Mouse (Mus musculus): ENCODE measurements around the gene Ep300. TPM values are rescaled to one million over a fixed set of nuclear protein-coding genes. Genes with fewer than 3 reads are reported as not detected.
A peak's percentile ranks its signal among the peaks of the same experiment; 100 is the strongest.
"Not testable (repeated sequence)": the region's sequence is repeated elsewhere in the genome, so short reads cannot be mapped to it uniquely, and the experiment has no call there.

Gene Ep300
- total and polyA plus RNA-seq, 3 experiments = 26.4 to 232 (median 34.3) TPM

DNA sequence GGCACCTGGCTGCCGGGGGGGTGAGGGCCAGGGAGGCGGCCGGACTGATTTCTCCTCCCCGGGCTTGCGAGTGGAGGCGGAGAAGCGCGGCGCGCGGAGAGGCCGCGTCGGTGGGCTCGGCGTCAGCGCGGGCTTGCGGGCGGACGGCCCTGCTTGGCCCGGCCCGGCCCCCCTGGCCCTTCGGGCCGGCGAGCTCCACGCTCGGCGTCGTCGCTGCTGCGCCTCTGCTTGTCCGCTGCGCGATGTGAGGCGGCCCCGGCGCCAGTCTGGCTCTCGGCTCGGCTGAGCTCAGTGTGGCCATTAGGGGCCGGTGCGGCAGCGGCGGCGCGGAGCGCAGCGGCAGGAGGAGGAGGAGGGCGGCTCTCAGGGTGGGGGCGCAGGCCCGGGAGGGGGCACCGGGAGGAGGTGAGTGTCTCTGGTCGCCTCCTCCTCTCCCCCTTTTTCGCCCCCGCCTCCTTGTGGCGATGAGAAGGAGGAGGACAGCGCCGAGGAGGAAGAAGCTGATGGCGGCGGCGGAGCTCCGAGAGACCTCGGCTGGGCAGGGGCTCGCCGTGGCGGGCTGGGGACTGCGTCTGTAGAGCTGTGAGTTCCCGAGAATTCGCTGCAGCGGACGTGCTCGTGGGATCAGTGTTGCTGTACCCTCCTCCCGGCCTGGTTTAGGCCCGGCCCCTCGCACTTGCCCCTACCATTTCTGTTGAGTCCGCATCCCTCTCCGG, 753 bp downstream of the Ep300 start:
- TF ChIP-seq POLR2AphosphoS5 (IDR thresholded peaks at IDR 0.05; ENCODE audit: insufficient replicate concordance, low read depth, low read length) (no peak), TAL1 (conservative IDR thresholded peaks at IDR 0.05; ENCODE audit: low read depth, low read length) (no peak), GATA2 (IDR thresholded peaks at IDR 0.05; ENCODE audit: borderline replicate concordance, low read depth, low read length) (no peak), GATA1 (IDR thresholded peaks at IDR 0.05; ENCODE audit: borderline replicate concordance, low read length) (no peak), CTCF (IDR thresholded peaks at IDR 0.05; ENCODE audit: low read depth, low read length) (no peak)
- DNase-seq (ENCODE audit: low spot score) (peak; percentile 79), ATAC-seq (ENCODE audit: extremely low read depth, insufficient number of reproducible peaks, low FRiP score, poor library complexity, severe bottlenecking) (peak; percentile 50)
- H3K36me3 ChIP-seq (replicated peaks) = peaks cover 19% of the 10 kb centered on the region
- no peaks in the 10 kb centered on the region for H3K27me3 ChIP-seq (ENCODE audit: insufficient read depth, low read length)
- peak overlapping the region; percentile 86 for H3K4me3 ChIP-seq (ENCODE audit: low read depth, low read length)
- H3K9me3 ChIP-seq (replicated peaks) = no peaks in the 10 kb centered on the region
- H3K4me1 ChIP-seq (ENCODE audit: insufficient read depth, low read depth, low read length) = peaks cover 22% of the 10 kb centered on the region

DNA sequence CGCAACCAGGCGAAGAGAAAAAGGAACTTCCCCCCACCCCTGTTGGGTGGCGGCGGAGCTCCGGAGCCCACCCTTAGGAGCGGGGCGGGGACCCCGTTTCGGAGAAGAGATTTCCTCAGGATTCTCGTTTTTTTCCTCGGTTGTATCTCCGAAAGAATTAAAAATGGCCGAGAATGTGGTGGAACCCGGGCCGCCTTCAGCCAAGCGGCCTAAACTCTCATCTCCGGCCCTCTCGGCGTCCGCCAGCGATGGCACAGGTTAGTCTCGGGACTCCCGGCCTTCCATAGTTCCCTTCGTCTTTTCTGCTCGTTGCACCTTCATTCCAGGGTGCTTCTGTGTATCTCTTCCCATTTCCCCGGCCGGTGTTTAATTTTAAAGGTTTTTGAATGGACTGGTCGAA, 1.3 kb downstream of the Ep300 start:
- H3K4me1 ChIP-seq (ENCODE audit: insufficient read depth, low read depth, low read length) = peaks cover 25% of the 10 kb centered on the region
- TF ChIP-seq GATA1 (IDR thresholded peaks at IDR 0.05; ENCODE audit: borderline replicate concordance, low read length) (no peak), TAL1 (conservative IDR thresholded peaks at IDR 0.05; ENCODE audit: low read depth, low read length) (no peak), POLR2AphosphoS5 (IDR thresholded peaks at IDR 0.05; ENCODE audit: insufficient replicate concordance, low read depth, low read length) (no peak), GATA2 (IDR thresholded peaks at IDR 0.05; ENCODE audit: borderline replicate concordance, low read depth, low read length) (no peak), CTCF (IDR thresholded peaks at IDR 0.05; ENCODE audit: low read depth, low read length) (no peak)
- peaks cover 21% of the 10 kb centered on the region for H3K36me3 ChIP-seq (replicated peaks)
- no peaks in the 10 kb centered on the region for H3K9me3 ChIP-seq (replicated peaks)
- H3K4me3 ChIP-seq (ENCODE audit: low read depth, low read length) = peak overlapping the region; percentile 86
- ATAC-seq (ENCODE audit: extremely low read depth, insufficient number of reproducible peaks, low FRiP score, poor library complexity, severe bottlenecking) (no peak), DNase-seq (ENCODE audit: low spot score) (no peak)
- H3K27me3 ChIP-seq (ENCODE audit: insufficient read depth, low read length) = no peaks in the 10 kb centered on the region

DNA sequence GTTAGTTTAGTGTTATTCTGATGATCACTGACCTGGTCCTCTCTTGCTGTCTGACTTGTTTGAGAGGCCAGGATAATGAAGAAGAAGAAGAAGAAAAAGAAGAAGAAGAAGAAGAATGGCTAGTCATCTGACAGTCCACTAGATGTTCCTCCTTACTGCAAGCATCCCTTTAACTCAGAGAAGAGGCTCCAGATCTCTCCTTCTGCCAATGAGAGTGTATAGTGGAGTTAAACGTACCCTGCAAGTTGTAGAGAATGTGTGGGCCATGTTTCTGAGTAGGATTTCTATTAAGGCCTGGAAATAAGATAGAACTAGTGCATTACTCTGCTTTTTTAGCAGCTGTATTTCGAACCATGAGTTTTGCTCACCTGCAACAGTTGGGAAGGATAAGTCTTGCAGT, 2.5 kb downstream of the Ep300 start:
- peaks cover 24% of the 10 kb centered on the region for H3K36me3 ChIP-seq (replicated peaks)
- no peaks in the 10 kb centered on the region for H3K9me3 ChIP-seq (replicated peaks)
- H3K4me3 ChIP-seq (ENCODE audit: low read depth, low read length) = peak overlapping the region; percentile 86
- H3K4me1 ChIP-seq (ENCODE audit: insufficient read depth, low read depth, low read length) = peaks cover 25% of the 10 kb centered on the region
- ATAC-seq (ENCODE audit: extremely low read depth, insufficient number of reproducible peaks, low FRiP score, poor library complexity, severe bottlenecking) (no peak), DNase-seq (ENCODE audit: low spot score) (no peak)
- H3K27me3 ChIP-seq (ENCODE audit: insufficient read depth, low read length) = no peaks in the 10 kb centered on the region
- TF ChIP-seq TAL1 (conservative IDR thresholded peaks at IDR 0.05; ENCODE audit: low read depth, low read length) (no peak), CTCF (IDR thresholded peaks at IDR 0.05; ENCODE audit: low read depth, low read length) (no peak)

DNA sequence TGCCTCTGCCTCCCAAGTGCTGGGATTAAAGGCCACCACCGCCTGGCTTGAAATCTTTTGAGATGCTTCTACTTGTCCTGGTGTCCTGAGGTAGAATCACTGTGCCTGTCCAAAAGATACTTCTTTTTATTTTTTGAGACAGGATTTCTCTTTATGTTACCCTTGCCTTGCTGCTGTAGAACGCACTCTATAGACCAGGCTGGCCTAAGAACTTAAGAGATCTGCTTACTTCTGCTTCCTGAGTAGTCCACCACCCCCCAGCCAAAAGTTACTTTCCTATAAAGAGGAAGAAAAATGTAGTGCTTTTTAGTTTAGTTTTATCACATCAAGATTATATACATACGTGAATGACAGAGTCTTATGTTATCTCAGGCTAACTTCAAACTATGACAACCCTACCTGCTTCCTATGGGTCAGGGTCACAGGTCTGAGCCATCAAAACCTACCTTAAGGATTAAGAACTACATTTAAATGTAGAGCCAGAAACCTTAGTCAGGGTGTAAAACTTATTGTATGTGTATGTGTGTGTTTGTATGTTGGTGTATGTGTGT, 9.1 kb downstream of the Ep300 start:
- Histone ChIP-seq H3K4me1 (ENCODE audit: insufficient read depth, low read depth, low read length) (peaks cover 17% of the 10 kb centered on the region; the same call in 1 of the 2 replicates), H3K36me3 (replicated peaks) (peaks cover 57% of the 10 kb centered on the region), H3K27me3 (ENCODE audit: insufficient read depth, low read length) (no peaks in the 10 kb centered on the region), H3K9me3 (replicated peaks) (no peaks in the 10 kb centered on the region), H3K4me3 (ENCODE audit: low read depth, low read length) (no peak overlapping the region)
- ATAC-seq (ENCODE audit: extremely low read depth, insufficient number of reproducible peaks, low FRiP score, poor library complexity, severe bottlenecking) (no peak), DNase-seq (ENCODE audit: low spot score) (no peak)
- TF ChIP-seq CTCF (IDR thresholded peaks at IDR 0.05; ENCODE audit: low read depth, low read length) (no peak), GATA2 (IDR thresholded peaks at IDR 0.05; ENCODE audit: borderline replicate concordance, low read depth, low read length) (no peak), TAL1 (conservative IDR thresholded peaks at IDR 0.05; ENCODE audit: low read depth, low read length) (no peak), POLR2AphosphoS5 (IDR thresholded peaks at IDR 0.05; ENCODE audit: insufficient replicate concordance, low read depth, low read length) (no peak), GATA1 (IDR thresholded peaks at IDR 0.05; ENCODE audit: borderline replicate concordance, low read length) (no peak)

DNA sequence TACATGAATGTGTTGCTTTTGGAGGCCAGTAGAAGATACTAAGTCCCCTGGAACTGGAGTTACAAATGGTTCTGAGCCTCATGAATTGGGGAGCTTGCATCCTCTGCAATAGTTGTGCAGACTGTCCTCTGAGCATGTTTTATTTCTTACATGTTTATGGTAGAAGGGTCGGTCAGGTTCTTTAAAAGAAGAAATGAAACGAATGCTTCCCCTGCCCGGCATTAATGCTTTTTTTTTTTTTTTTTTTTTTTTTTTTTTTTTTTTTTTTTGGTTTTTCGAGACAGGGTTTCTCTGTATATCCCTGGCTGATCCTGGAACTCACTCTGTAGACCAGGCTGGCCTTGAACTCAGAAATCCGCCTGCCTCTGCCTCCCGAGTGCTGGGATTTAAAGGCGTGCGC, 13.6 kb downstream of the Ep300 start:
- H3K9me3 ChIP-seq (replicated peaks); H3K4me3 ChIP-seq (ENCODE audit: low read depth, low read length); ATAC-seq (ENCODE audit: extremely low read depth, insufficient number of reproducible peaks, low FRiP score, poor library complexity, severe bottlenecking); DNase-seq (ENCODE audit: low spot score); H3K27me3 ChIP-seq (ENCODE audit: insufficient read depth, low read length): not testable (repeated sequence)
- peaks cover 60% of the 10 kb centered on the region for H3K36me3 ChIP-seq (replicated peaks)
- peaks cover 13% of the 10 kb centered on the region for H3K4me1 ChIP-seq (ENCODE audit: insufficient read depth, low read depth, low read length)

DNA sequence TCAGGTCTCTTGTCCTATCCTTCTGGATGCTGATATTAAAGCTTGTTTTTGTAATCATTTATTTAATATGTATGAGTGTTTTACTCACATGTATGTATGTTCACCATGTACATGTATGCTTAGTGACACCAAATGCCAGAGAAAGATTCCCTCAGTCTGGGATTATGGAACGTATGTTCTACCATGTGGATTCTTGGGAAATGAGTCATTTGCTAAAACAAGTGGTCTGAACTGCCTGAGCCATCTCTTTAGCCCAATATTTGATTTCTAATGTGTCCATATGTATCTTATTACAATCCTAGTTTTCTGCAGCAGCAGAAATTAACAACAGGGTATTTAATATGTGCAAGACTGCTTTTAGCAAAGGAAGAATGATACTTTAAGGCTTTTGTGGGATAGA, 20.1 kb downstream of the Ep300 start:
- Histone ChIP-seq H3K4me1 (ENCODE audit: insufficient read depth, low read depth, low read length) (peaks cover 13% of the 10 kb centered on the region), H3K27me3 (ENCODE audit: insufficient read depth, low read length) (no peaks in the 10 kb centered on the region), H3K9me3 (replicated peaks) (no peaks in the 10 kb centered on the region), H3K36me3 (replicated peaks) (peaks cover 74% of the 10 kb centered on the region), H3K4me3 (ENCODE audit: low read depth, low read length) (no peak overlapping the region)
- TF ChIP-seq GATA1 (IDR thresholded peaks at IDR 0.05; ENCODE audit: borderline replicate concordance, low read length) (no peak), TAL1 (conservative IDR thresholded peaks at IDR 0.05; ENCODE audit: low read depth, low read length) (no peak), CTCF (IDR thresholded peaks at IDR 0.05; ENCODE audit: low read depth, low read length) (no peak), POLR2AphosphoS5 (IDR thresholded peaks at IDR 0.05; ENCODE audit: insufficient replicate concordance, low read depth, low read length) (no peak), GATA2 (IDR thresholded peaks at IDR 0.05; ENCODE audit: borderline replicate concordance, low read depth, low read length) (no peak)
- ATAC-seq (ENCODE audit: extremely low read depth, insufficient number of reproducible peaks, low FRiP score, poor library complexity, severe bottlenecking) = no peak
- no peak for DNase-seq (ENCODE audit: low spot score)

Data from G1E (cell line).